Mouse (Mus musculus): ENCODE data around the gene Ophn1. TPM values are rescaled to one million over a fixed set of nuclear protein-coding genes. Genes with fewer than 3 reads are reported as not detected.
A peak's percentile ranks its signal among the peaks of the same experiment; 100 is the strongest.

Ophn1 gene
- polyA plus RNA-seq (2015; fragmentation: Nextera tagmentation; extraction: Ambion mirVana), result 3.0 and 3.3 TPM in 2 replicates

DNA sequence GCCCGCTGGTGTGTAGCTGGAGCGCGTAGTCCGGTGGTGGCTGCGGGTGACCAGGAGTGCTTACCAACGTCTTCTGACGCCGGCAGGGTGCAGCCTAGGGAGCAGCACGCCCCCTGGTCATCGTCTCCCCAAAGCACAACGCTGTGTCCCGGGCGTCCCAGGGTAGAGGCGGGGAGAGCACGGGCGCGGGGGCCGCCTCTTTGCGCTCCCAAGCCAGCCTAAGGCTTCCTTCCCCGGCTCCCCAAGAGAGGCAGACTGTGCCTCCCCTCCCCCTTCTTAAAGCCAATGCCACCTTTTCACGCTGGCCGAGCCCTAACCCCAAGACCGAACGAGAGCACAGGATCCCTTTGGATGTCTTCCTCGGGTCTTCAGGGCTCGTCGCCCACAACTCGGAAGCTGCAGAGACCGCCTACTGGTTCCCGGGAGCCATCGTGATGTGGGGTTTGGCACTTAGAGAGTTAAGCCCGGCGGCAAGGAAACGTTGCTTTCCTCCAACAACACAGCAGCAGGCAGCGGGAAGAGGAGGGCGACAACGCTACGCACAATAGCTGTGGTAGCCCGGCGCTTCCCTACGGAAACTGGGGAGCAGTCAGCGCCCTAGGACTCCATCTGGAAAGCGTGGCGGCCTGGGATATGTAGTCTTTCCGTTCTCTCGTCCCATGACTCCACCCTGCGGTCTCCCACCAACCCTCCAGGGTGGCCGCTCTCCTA lies at the start of gene Ophn1:
Gene Ophn1 (minus strand): TSS at position 620 of the 711 bp plus-strand sequence.
- H3K36me3 ChIP-seq (replicated peaks; ENCODE audit: insufficient read depth, low read length), result no peaks in the 10 kb centered on the region
- TF ChIP-seq EP300 (IDR thresholded peaks at IDR 0.05; ENCODE audit: low read depth) (no peak), CTCF (IDR thresholded peaks at IDR 0.05; ENCODE audit: low read depth) (peak; percentile 16; the same call in 1 of the 2 replicates)
- H3K27me3 ChIP-seq (ENCODE audit: insufficient read depth, low read length), result peaks cover 9% of the 10 kb centered on the region; the same call in 1 of the 2 replicates
- 13% methylated on average over 46 of the region's 48 CpGs for WGBS (ENCODE audit: insufficient replicate concordance)
- no peaks in the 10 kb centered on the region for H3K4me1 ChIP-seq (ENCODE audit: insufficient read depth)
- H3K4me2 ChIP-seq (ENCODE audit: low read depth, low read length), result peak within 1 kb of the TSS; percentile 66
- H3K9ac ChIP-seq (replicated peaks), result peak within 1 kb of the TSS; percentile 59
- H3K9me3 ChIP-seq (ENCODE audit: low read length), result no peaks in the 10 kb centered on the region
- DNase-seq (peak; percentile 33), ATAC-seq (peak; percentile 81)
- H3K27ac ChIP-seq (ENCODE audit: low read depth), result peak within 1 kb of the TSS; percentile 51; the same call in 1 of the 2 replicates
- peak within 1 kb of the TSS; percentile 52 for H3K4me3 ChIP-seq (ENCODE audit: low read depth, low read length)

DNA sequence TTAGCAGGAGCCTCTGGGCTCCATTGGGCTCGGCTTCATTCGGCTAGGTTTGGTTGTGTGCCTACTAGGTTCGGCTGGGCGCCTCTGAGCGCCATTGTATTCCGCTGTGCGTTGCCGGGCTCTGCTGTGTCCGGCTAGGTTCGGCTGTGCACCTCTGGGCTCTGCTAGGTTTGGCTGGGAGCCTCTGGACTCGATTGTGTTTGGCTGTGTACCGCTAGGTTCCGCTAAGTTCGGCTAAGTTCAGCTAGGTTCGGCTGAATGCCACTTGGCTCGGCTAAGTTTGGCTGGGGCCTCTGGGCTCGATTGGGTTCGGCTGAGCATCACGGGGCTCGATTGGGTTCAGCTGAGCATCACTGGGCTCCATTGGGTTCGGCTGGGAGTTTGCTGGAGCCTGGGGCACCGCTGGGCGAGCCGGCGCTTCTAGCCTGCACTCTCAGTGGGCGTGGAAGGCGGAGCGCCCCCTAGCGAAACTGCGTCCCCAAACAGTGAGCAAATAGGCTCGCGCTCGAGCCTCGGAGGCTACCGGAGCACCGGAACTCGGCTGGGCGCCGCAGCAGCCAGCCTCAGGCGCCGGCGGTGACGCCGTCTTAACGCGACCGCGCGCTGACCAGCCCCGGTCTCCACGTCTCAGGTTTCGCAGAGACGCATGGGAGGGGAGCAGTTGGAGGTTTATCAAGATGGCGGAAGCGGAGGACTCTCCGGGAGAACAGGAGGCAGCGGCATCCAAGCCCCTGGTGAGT lies 46.9 kb upstream of the Ophn1 start:
- H3K4me2 ChIP-seq (ENCODE audit: low read depth, low read length), result peak overlapping the region; percentile 73
- WGBS (ENCODE audit: insufficient replicate concordance), result 19% methylated on average over 55 of the region's 57 CpGs
- H3K4me3 ChIP-seq (ENCODE audit: low read depth, low read length), result peak overlapping the region; percentile 70
- no peaks in the 10 kb centered on the region; the same call in 1 of the 2 replicates for H3K36me3 ChIP-seq (replicated peaks; ENCODE audit: insufficient read depth, low read length)
- DNase-seq (peak; percentile 94), ATAC-seq (peak; percentile 76)
- peak overlapping the region; percentile 93 for H3K27ac ChIP-seq (ENCODE audit: low read depth)
- H3K9ac ChIP-seq (replicated peaks), result peak overlapping the region; percentile 75
- H3K9me3 ChIP-seq (ENCODE audit: low read length), result no peaks in the 10 kb centered on the region
- H3K27me3 ChIP-seq (ENCODE audit: insufficient read depth, low read length), result no peaks in the 10 kb centered on the region
- H3K4me1 ChIP-seq (ENCODE audit: insufficient read depth), result peaks cover 11% of the 10 kb centered on the region
- TF ChIP-seq EP300 (IDR thresholded peaks at IDR 0.05; ENCODE audit: low read depth) (no peak), CTCF (IDR thresholded peaks at IDR 0.05; ENCODE audit: low read depth) (peak; percentile 89)

DNA sequence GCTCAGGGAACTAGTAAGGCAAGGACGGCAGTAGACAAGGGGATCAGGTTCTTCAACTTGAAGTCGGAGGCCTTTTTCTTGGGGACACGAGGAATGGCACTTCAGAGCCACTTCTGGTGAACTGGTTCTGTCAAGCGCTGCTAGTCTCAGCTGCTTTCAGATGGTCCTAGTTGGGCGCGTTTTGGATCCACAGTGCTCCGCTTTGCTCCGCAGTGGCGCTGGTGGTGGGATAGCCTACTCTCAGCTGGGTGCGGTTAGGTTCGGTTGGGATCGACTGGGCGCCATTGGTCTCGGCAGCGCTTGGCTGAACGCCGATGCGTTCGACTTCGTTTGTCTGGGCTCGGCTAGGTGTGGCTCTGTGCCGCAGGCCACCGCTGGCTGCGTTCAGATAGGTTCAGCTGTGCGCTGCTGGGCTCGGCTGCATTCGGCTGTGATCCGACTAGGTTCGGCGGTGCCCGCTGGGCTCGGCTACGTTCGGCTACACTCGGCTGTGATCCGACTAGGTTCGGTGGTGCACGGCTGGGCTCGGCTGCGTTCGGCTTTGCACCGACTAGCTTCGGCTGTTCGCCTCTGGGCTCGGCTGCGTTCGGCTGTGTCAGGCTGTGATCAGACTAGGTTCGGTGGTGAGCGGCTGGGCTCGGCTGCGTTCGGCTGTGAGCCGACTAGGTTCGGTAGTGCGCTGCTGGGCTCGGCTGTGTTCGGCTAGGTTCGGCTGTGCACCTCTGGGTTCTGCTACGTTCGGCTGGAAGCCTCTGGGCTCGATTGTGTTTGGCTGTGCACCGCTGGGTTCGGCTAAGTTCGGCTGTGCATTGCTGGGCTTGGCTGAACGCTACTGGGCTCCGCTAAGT lies 46.1 kb upstream of the Ophn1 start:
- Histone ChIP-seq H3K9ac (replicated peaks) (peak overlapping the region; percentile 73), H3K9me3 (ENCODE audit: low read length) (no peaks in the 10 kb centered on the region), H3K4me2 (ENCODE audit: low read depth, low read length) (peak overlapping the region; percentile 73), H3K27ac (ENCODE audit: low read depth) (peak overlapping the region; percentile 93), H3K36me3 (replicated peaks; ENCODE audit: insufficient read depth, low read length) (no peaks in the 10 kb centered on the region; the same call in 1 of the 2 replicates), H3K4me3 (ENCODE audit: low read depth, low read length) (peak overlapping the region; percentile 70), H3K27me3 (ENCODE audit: insufficient read depth, low read length) (0 out of 2 replicates have a peak, but pooled peaks cover 3% of the 10 kb centered on the region), H3K4me1 (ENCODE audit: insufficient read depth) (peaks cover 11% of the 10 kb centered on the region)
- DNase-seq (peak; percentile 92), ATAC-seq (peak; percentile 83)
- no peak for TF ChIP-seq EP300 (IDR thresholded peaks at IDR 0.05; ENCODE audit: low read depth)
- no peak for TF ChIP-seq CTCF (IDR thresholded peaks at IDR 0.05; ENCODE audit: low read depth)
- WGBS (ENCODE audit: insufficient replicate concordance), result 20% methylated on average over 63 of the region's 66 CpGs

DNA sequence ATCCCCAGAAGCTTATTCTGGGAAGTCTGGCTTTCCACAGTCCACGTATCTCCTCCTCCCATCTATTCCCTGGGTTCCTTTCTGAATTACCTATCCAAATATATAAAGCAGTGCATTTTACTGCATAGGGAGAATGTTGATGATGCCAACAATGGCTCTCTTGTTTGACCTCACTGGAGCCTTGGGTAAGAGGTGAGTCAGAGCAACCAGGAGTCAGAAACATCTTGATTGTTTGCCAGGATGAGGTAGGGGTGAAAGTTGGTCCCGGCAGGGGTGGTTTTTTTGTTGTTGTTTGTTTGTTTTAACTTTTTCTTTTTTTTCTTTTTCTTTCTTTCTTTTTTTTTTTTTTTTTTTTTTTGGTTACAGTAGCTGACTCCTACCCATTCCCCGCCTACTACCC lies 45.3 kb upstream of the Ophn1 start, which contains the start of gene Yipf6:
Gene Yipf6 (plus strand): TSS at position 216 of the 400 bp plus-strand sequence.
- TF ChIP-seq EP300 (IDR thresholded peaks at IDR 0.05; ENCODE audit: low read depth), result no peak
- no peak for TF ChIP-seq CTCF (IDR thresholded peaks at IDR 0.05; ENCODE audit: low read depth)
- Histone ChIP-seq H3K27ac (ENCODE audit: low read depth) (peak within 1 kb of the TSS; percentile 93), H3K36me3 (replicated peaks; ENCODE audit: insufficient read depth, low read length) (no peaks in the 10 kb centered on the region), H3K4me2 (ENCODE audit: low read depth, low read length) (peak within 1 kb of the TSS; percentile 73), H3K27me3 (ENCODE audit: insufficient read depth, low read length) (0 out of 2 replicates have a peak, but pooled peaks cover 3% of the 10 kb centered on the region), H3K4me3 (ENCODE audit: low read depth, low read length) (peak within 1 kb of the TSS; percentile 70), H3K9me3 (ENCODE audit: low read length) (no peaks in the 10 kb centered on the region), H3K9ac (replicated peaks) (peak within 1 kb of the TSS; percentile 73), H3K4me1 (ENCODE audit: insufficient read depth) (peaks cover 11% of the 10 kb centered on the region)
- DNase-seq (no peak), ATAC-seq (no peak)
- WGBS (ENCODE audit: insufficient replicate concordance), result 53% methylated on average over 3 of the region's 3 CpGs

DNA sequence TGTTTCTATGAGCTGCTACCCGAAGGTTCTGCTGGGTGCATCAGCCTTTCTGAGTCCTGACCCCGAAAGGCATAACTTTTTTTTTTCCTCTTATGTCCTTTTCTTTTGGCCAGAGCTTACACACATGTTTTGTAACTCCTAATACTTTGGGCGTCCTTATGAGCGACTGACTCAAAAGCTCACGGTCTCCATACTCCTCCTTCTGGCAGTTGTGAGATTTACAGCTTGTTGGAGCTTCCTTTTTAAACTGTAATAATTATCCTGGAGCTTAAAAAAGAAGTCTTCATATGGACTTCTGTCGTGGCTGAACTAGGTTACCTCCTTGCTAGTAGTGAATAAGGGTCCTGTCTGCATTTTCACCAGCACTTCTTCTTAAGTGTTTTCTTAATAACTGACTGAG lies 28.6 kb upstream of the Ophn1 start:
- 11% methylated on average over 6 of the region's 6 CpGs for WGBS (ENCODE audit: insufficient replicate concordance)
- H3K9me3 ChIP-seq (ENCODE audit: low read length), result no peaks in the 10 kb centered on the region
- H3K27ac ChIP-seq (ENCODE audit: low read depth), result no peak overlapping the region
- H3K4me1 ChIP-seq (ENCODE audit: insufficient read depth), result no peaks in the 10 kb centered on the region
- H3K9ac ChIP-seq (replicated peaks), result no peak overlapping the region
- no peak for DNase-seq
- no peak overlapping the region for H3K4me3 ChIP-seq (ENCODE audit: low read depth, low read length)
- peak; percentile 64 for TF ChIP-seq CTCF (IDR thresholded peaks at IDR 0.05; ENCODE audit: low read depth)
- TF ChIP-seq EP300 (IDR thresholded peaks at IDR 0.05; ENCODE audit: low read depth), result no peak
- no peak overlapping the region for H3K4me2 ChIP-seq (ENCODE audit: low read depth, low read length)
- 0 out of 2 replicates have a peak, but pooled peaks cover 4% of the 10 kb centered on the region for H3K27me3 ChIP-seq (ENCODE audit: insufficient read depth, low read length)
- H3K36me3 ChIP-seq (replicated peaks; ENCODE audit: insufficient read depth, low read length), result no peaks in the 10 kb centered on the region
- ATAC-seq, result no peak

All from liver, postnatal 0 days (tissue).